Mouse (Mus musculus) ES-Bruce4 (cell line): ENCODE results near the gene Tpk1.
"Not testable (repeated sequence)": the region's sequence is repeated elsewhere in the genome, so short reads cannot be mapped to it uniquely, and the experiment has no call there.

ENCODE experiments used
- CTCF ChIP-seq: IDR thresholded peaks from one replicate; pipeline ENCODE4 v1.8.1; 2011; ENCODE audit warnings: low read depth, low read length
- EP300 ChIP-seq: IDR thresholded peaks from 2 replicates; pipeline ENCODE4 v1.6.1; 2011; ENCODE audit warnings: low read depth, low read length; ENCODE audit not compliant: insufficient read depth
- POLR2A ChIP-seq: IDR thresholded peaks from one replicate; pipeline ENCODE4 v1.8.1; 2011; ENCODE audit warnings: low read length; ENCODE audit not compliant: insufficient read depth

DNA sequence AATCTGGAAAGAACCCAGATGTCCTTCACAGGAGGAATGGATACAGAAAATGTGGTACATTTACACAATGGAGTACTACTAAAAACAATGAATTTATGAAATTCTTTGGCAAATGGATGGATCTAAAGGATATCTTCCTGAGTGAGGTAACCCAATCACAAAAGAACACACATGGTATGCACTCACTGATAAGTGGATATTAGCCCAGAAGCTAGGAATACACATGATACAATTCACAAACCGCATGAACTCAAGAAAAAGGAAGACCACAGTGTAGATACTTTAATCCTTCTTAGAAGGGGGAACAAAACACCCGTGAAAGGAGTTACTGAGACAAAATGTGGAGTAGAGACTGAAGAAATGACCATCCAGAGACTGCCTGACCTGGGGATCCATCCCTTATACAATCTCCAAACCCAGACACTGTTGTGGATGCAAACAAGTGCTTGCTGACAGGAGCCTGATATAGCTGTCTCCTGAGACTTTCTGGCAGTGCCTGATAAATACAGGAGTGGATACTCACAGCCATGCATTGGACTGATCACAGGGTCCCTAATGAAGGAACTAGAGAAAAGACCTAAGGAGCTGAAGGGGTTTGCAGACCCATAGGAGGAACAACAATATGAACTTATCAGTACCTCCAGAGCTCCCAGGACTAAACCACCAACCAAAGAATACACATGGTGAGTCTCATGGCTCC is 159.2 kb downstream of the Tpk1 start:
- TF ChIP-seq CTCF, EP300, POLR2A: not testable (repeated sequence)
